Mouse (Mus musculus) lung, postnatal 0 days (tissue): Measurements from ENCODE around the gene Rrnad1.

Source experiments
- CTCF ChIP-seq: IDR thresholded peaks from 2 replicates; pipeline ENCODE4 v1.5.1; 2016; ENCODE audit warnings: antibody characterized with exemption, mild to moderate bottlenecking
- EP300 ChIP-seq: IDR thresholded peaks from 2 replicates; pipeline ENCODE4 v1.6.1; 2016; ENCODE audit warnings: antibody characterized with exemption, mild to moderate bottlenecking, control low read depth

GRCm38 (mm10) chr3:87924996-87925395 lies 5.5 kb downstream of the Rrnad1 start:
- no peak for TF ChIP-seq CTCF
- TF ChIP-seq EP300: no peak
